Comparison of ENCODE assay signal across 8 mouse cellular contexts in the genomic region with DNA sequence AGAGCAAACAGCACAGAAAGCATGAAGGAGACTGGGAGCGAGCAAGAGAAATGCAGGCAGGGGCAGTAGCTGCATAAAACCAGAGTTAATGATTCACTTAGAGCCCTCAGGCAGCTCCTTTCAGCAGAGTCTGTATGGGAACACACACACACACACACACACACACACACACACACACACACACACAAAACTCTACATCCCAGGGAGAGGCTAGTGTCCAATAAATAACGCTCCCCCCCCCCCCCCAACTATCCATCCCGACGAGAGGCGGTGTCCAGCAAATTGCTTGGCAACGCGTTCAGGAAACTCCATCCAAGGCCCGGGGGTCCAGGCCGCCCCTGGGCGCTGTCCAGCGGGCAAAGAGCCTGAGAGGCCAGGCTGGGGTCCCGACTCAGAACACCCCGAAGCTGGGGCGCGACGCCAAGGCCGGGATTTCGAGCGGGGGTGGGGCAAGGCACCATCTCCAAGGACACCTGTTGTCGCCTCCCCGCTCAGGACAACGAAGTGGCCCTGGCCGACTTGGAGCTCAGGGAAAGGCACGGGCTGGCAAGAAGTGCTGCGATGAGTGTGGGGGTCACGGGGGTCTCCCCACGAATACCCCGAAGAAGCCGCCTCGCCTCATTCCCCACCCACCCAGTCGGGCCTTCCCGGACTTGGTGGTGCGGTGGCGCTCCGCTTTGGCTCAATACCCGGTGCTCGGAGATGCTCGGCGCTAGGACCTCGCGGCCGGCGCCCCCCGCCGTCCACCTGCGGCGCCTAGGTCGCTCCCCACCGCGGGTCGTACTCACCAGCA. TPM values are rescaled to one million over a fixed set of nuclear protein-coding genes. Genes with fewer than 3 reads are reported as not detected.
DNase-seq lines count a peak whose midpoint lies in the region; ATAC-seq and TF ChIP-seq lines count a peak whose summit lies in the region.

No protein-coding gene starts in this region.

- peak; percentile 43 to 58 for DNase-seq in layer of hippocampus, adult 8-10 months (ENCODE audit: low spot score in 2 of 2)
- DNase-seq in layer of hippocampus, adult 11-12 months (ENCODE audit: low spot score): no peak
- peak; percentile 79 to 88 for DNase-seq in cerebellum, postnatal 10 days
- peak; percentile 82 for DNase-seq in gastrocnemius, adult 2 months
- no peak for DNase-seq in limb, embryonic 10.5 days (ENCODE audit: low spot score)
- peak; percentile 98 for DNase-seq in midbrain, embryonic 11.5 days (ENCODE audit: low spot score, missing footprints)

- under 1% methylated on average over 51 of the region's 51 CpGs for WGBS in hindbrain, embryonic 16.5 days
- WGBS in limb, embryonic 10.5 days: 2% methylated on average over 50 of the region's 51 CpGs
- under 1% methylated on average over 39 of the region's 51 CpGs for WGBS in midbrain, embryonic 11.5 days
- under 1% methylated on average over 50 of the region's 51 CpGs for WGBS in stomach, embryonic 15.5 days

- H3K36me3 ChIP-seq in hindbrain, embryonic 16.5 days (ENCODE audit: control insufficient read depth, insufficient read depth, low read length): no peaks in the 10 kb centered on the region
- no peaks in the 10 kb centered on the region for H3K36me3 ChIP-seq in limb, embryonic 10.5 days
- no peaks in the 10 kb centered on the region for H3K36me3 ChIP-seq in midbrain, embryonic 11.5 days (ENCODE audit: control insufficient read depth, insufficient read depth, low read length)
- no peaks in the 10 kb centered on the region for H3K36me3 ChIP-seq in stomach, embryonic 15.5 days

- H3K9me3 ChIP-seq in hindbrain, embryonic 16.5 days (ENCODE audit: control insufficient read depth, low read length): no peaks in the 10 kb centered on the region
- no peaks in the 10 kb centered on the region for H3K9me3 ChIP-seq in limb, embryonic 10.5 days (replicated peaks)
- no peaks in the 10 kb centered on the region for H3K9me3 ChIP-seq in midbrain, embryonic 11.5 days (ENCODE audit: control insufficient read depth, low read length)
- no peaks in the 10 kb centered on the region for H3K9me3 ChIP-seq in stomach, embryonic 15.5 days

- peak; percentile 87 for ATAC-seq in hindbrain, embryonic 16.5 days
- peak; percentile 89 for ATAC-seq in midbrain, embryonic 11.5 days (ENCODE audit: low FRiP score)
- peak; percentile 79 for ATAC-seq in stomach, embryonic 15.5 days (ENCODE audit: insufficient read depth, low FRiP score, low read depth)

- peak overlapping the region; percentile 94 for H3K27ac ChIP-seq in gastrocnemius, adult 2 months
- peak overlapping the region; percentile 66 for H3K27ac ChIP-seq in hindbrain, embryonic 16.5 days (ENCODE audit: low read depth, low read length)
- H3K27ac ChIP-seq in limb, embryonic 10.5 days: peak overlapping the region; percentile 79
- H3K27ac ChIP-seq in midbrain, embryonic 11.5 days (ENCODE audit: low read depth, low read length): no peak overlapping the region
- H3K27ac ChIP-seq in stomach, embryonic 15.5 days: peak overlapping the region; percentile 52; the same call in 1 of the 2 replicates

- H3K4me1 ChIP-seq in hindbrain, embryonic 16.5 days (ENCODE audit: control insufficient read depth, insufficient read depth, low read depth, low read length): peaks cover 13% of the 10 kb centered on the region
- H3K4me1 ChIP-seq in limb, embryonic 10.5 days: peaks cover 14% of the 10 kb centered on the region
- peaks cover 7% of the 10 kb centered on the region; the same call in 1 of the 2 replicates for H3K4me1 ChIP-seq in midbrain, embryonic 11.5 days (ENCODE audit: control insufficient read depth, insufficient read depth, low read length)
- H3K4me1 ChIP-seq in stomach, embryonic 15.5 days: peaks cover 18% of the 10 kb centered on the region

- TF ChIP-seq CTCF in gastrocnemius, adult 2 months (IDR thresholded peaks at IDR 0.05): no peak

- H3K4me3 ChIP-seq in gastrocnemius, adult 2 months: peak overlapping the region; percentile 94
- peak overlapping the region; percentile 86 for H3K4me3 ChIP-seq in hindbrain, embryonic 16.5 days (ENCODE audit: low read length)
- peak overlapping the region; percentile 81 for H3K4me3 ChIP-seq in limb, embryonic 10.5 days
- H3K4me3 ChIP-seq in midbrain, embryonic 11.5 days (ENCODE audit: low read depth, low read length): peak overlapping the region; percentile 79
- peak overlapping the region; percentile 63 for H3K4me3 ChIP-seq in stomach, embryonic 15.5 days (replicated peaks)

- intact Hi-C loops in gastrocnemius, adult 2 months (cut with DNase I): loop anchor here (5.0 kb wide), 1 partner anchor 76 kb away; no protein-coding TSS in a partner anchor

- H3K27me3 ChIP-seq in hindbrain, embryonic 16.5 days (replicated peaks; ENCODE audit: control insufficient read depth, insufficient read depth, low read length): peaks cover 3% of the 10 kb centered on the region; the same call in 1 of the 2 replicates
- peaks cover 28% of the 10 kb centered on the region for H3K27me3 ChIP-seq in limb, embryonic 10.5 days (ENCODE audit: low read depth, poor library complexity, severe bottlenecking)
- H3K27me3 ChIP-seq in midbrain, embryonic 11.5 days (ENCODE audit: control insufficient read depth, insufficient read depth, low read length): no peaks in the 10 kb centered on the region
- no peaks in the 10 kb centered on the region for H3K27me3 ChIP-seq in stomach, embryonic 15.5 days (replicated peaks)

- H3K9ac ChIP-seq in hindbrain, embryonic 16.5 days (ENCODE audit: low read depth, low read length): peak overlapping the region; percentile 78
- H3K9ac ChIP-seq in midbrain, embryonic 11.5 days (ENCODE audit: low read length): peak overlapping the region; percentile 69
- peak overlapping the region; percentile 31 for H3K9ac ChIP-seq in stomach, embryonic 15.5 days

- peak overlapping the region; percentile 99 for H3K4me2 ChIP-seq in hindbrain, embryonic 16.5 days (ENCODE audit: low read length)
- H3K4me2 ChIP-seq in midbrain, embryonic 11.5 days: peak overlapping the region; percentile 94
- H3K4me2 ChIP-seq in stomach, embryonic 15.5 days: peak overlapping the region; percentile 87

RNA-seq across cellular contexts. Expression of a gene that starts 9.8 kb away (rescaled TPM):
- total RNA-seq in layer of hippocampus, adult 8-10 months (2022): 10 to 100 TPM; 30.8 to 32.6 (median 32.0) TPM
- total RNA-seq in gastrocnemius, adult 2 months (2021): 10 to 100 TPM; 53.3 to 61.6 TPM
- 7.1 and 8.0 TPM in 2 replicates for polyA plus RNA-seq in hindbrain, embryonic 16.5 days (2015; fragmentation: Nextera tagmentation; extraction: Ambion mirVana)
- 4.7 and 5.5 TPM in 2 replicates for polyA plus RNA-seq in limb, embryonic 10.5 days (2016; fragmentation: Nextera tagmentation; extraction: Ambion mirVana)
- 7.2 and 8.4 TPM in 2 replicates for polyA plus RNA-seq in midbrain, embryonic 11.5 days (2014; fragmentation: Nextera tagmentation; extraction: Ambion mirVana)
- 9.8 and 11.1 TPM in 2 replicates for polyA plus RNA-seq in stomach, embryonic 15.5 days (2015; fragmentation: Nextera tagmentation; extraction: Ambion mirVana)

Comparison
In these comparisons a context has a peak if more than half of its experiments do, and no peak if none do; other contexts are left out.
1. DNase-seq: peak in layer of hippocampus, adult 8-10 months (2 of 2), cerebellum, postnatal 10 days (2 of 2), gastrocnemius, adult 2 months (single experiment) and midbrain, embryonic 11.5 days (single experiment); none in layer of hippocampus, adult 11-12 months (single experiment) and limb, embryonic 10.5 days (single experiment).
2. Peak in every context shown above with its lines, with median percentiles within 50 percentile points of each other: H3K4me3 ChIP-seq, ATAC-seq, H3K4me2 ChIP-seq and H3K9ac ChIP-seq.